Mouse (Mus musculus): ENCODE measurements at regions not wholly inside any gene's neighbourhood (a gene's known extent, or its start where the extent isn't known, plus 50 kb on each side); places are given as distances from the start of the nearest gene placed in this dataset.

- H3K9me3 ChIP-seq (replicated peaks; ENCODE audit: insufficient read depth, low read length): no peaks in the 10 kb centered on the region
- DNase-seq (ENCODE audit: low read depth, low spot score): no peak
- no peaks in the 10 kb centered on the region for H3K79me2 ChIP-seq (ENCODE audit: control insufficient read depth, insufficient read depth, low read length, poor library complexity)
- H3K27ac ChIP-seq (ENCODE audit: control insufficient read depth, low read depth, low read length): no peak overlapping the region
- TF ChIP-seq SMC3 (IDR thresholded peaks at IDR 0.05; ENCODE audit: low read depth, low read length) (no peak), USF1 (IDR thresholded peaks at IDR 0.05; ENCODE audit: low read depth, low read length) (no peak), POLR2AphosphoS2 (IDR thresholded peaks at IDR 0.05; ENCODE audit: low read length) (no peak), POLR2AphosphoS5 (IDR thresholded peaks at IDR 0.05; ENCODE audit: borderline replicate concordance, low read depth, low read length) (no peak), NELFE (IDR thresholded peaks at IDR 0.05; ENCODE audit: low read depth, low read length) (no peak), ZMIZ1 (IDR thresholded peaks at IDR 0.05; ENCODE audit: low read depth, low read length) (no peak), TCF12 (IDR thresholded peaks at IDR 0.05; ENCODE audit: low read depth, low read length) (no peak), BHLHE40 (IDR thresholded peaks at IDR 0.05; ENCODE audit: borderline replicate concordance, low read depth, low read length) (no peak), MYB (IDR thresholded peaks at IDR 0.05; ENCODE audit: low read depth, low read length) (no peak), UBTF (IDR thresholded peaks at IDR 0.05; ENCODE audit: borderline replicate concordance, insufficient read depth, low read depth, low read length) (no peak), GABPA (IDR thresholded peaks at IDR 0.05; ENCODE audit: low read depth, low read length) (no peak), TAL1 (IDR thresholded peaks at IDR 0.05; ENCODE audit: low read length) (no peak), ELF1 (IDR thresholded peaks at IDR 0.05; ENCODE audit: low read depth, low read length) (no peak), E2F4 (IDR thresholded peaks at IDR 0.05; ENCODE audit: borderline replicate concordance, low read depth, low read length) (no peak), HCFC1 (IDR thresholded peaks at IDR 0.05; ENCODE audit: low read depth, low read length) (no peak), MEF2A (IDR thresholded peaks at IDR 0.05; ENCODE audit: extremely low read depth, insufficient replicate concordance, low read depth, low read length, poor library complexity, severe bottlenecking) (no peak)
- no peak overlapping the region for H3K4me3 ChIP-seq (ENCODE audit: control insufficient read depth in 1 of 2, insufficient read depth in 1 of 2, low read depth in 2 of 2, low read length in 2 of 2)
- H3K9ac ChIP-seq (ENCODE audit: control insufficient read depth, low read depth, low read length, poor library complexity, severe bottlenecking): no peak overlapping the region
- H3K4me1 ChIP-seq (ENCODE audit: control insufficient read depth in 1 of 2, insufficient read depth in 2 of 2, low read length in 2 of 2): no peaks in the 10 kb centered on the region
- H3K27me3 ChIP-seq (ENCODE audit: control insufficient read depth in 1 of 2, insufficient read depth in 2 of 2, low read length in 2 of 2): no peaks in the 10 kb centered on the region; a peak in 2 of 4 replicates
- H3K36me3 ChIP-seq (ENCODE audit: control insufficient read depth in 1 of 2, insufficient read depth in 2 of 2, low read length in 2 of 2): no peaks in the 10 kb centered on the region
Observed at GRCm38 (mm10) chr4:33855112-33855511, 69.3 kb upstream of the Cnr1 start.

GRCm38 (mm10) chr4:33867126-33867525 is 57.3 kb upstream of the Cnr1 start:
- Histone ChIP-seq H3K4me3 (ENCODE audit: control insufficient read depth in 1 of 2, insufficient read depth in 1 of 2, low read depth in 2 of 2, low read length in 2 of 2) (no peak overlapping the region), H3K27me3 (ENCODE audit: control insufficient read depth in 1 of 2, insufficient read depth in 2 of 2, low read length in 2 of 2) (no peaks in the 10 kb centered on the region), H3K27ac (ENCODE audit: control insufficient read depth, low read depth, low read length) (no peak overlapping the region), H3K9ac (ENCODE audit: control insufficient read depth, low read depth, low read length, poor library complexity, severe bottlenecking) (no peak overlapping the region), H3K36me3 (ENCODE audit: control insufficient read depth in 1 of 2, insufficient read depth in 2 of 2, low read length in 2 of 2) (no peaks in the 10 kb centered on the region), H3K79me2 (ENCODE audit: control insufficient read depth, insufficient read depth, low read length, poor library complexity) (no peaks in the 10 kb centered on the region), H3K4me1 (ENCODE audit: control insufficient read depth in 1 of 2, insufficient read depth in 2 of 2, low read length in 2 of 2) (no peaks in the 10 kb centered on the region), H3K9me3 (replicated peaks; ENCODE audit: insufficient read depth, low read length) (no peaks in the 10 kb centered on the region)
- no peak for DNase-seq (ENCODE audit: low read depth, low spot score)
- no peak for TF ChIP-seq MYB (IDR thresholded peaks at IDR 0.05; ENCODE audit: low read depth, low read length)
- no peak for TF ChIP-seq GATA1 (IDR thresholded peaks at IDR 0.05; ENCODE audit: low read depth, low read length)
- TF ChIP-seq JUND (IDR thresholded peaks at IDR 0.05; ENCODE audit: low read depth, low read length): no peak
- TF ChIP-seq MEF2A (IDR thresholded peaks at IDR 0.05; ENCODE audit: extremely low read depth, insufficient replicate concordance, low read depth, low read length, poor library complexity, severe bottlenecking): no peak
- no peak for TF ChIP-seq USF2 (IDR thresholded peaks at IDR 0.05; ENCODE audit: borderline replicate concordance in 1 of 2, insufficient read depth in 1 of 2, low read depth in 1 of 2, low read length in 2 of 2)
- no peak for TF ChIP-seq POLR2AphosphoS2 (IDR thresholded peaks at IDR 0.05; ENCODE audit: low read length)
- TF ChIP-seq CTCF (IDR thresholded peaks at IDR 0.05 in 2 of 3, conservative IDR thresholded peaks at IDR 0.05 in 1 of 3; ENCODE audit: control insufficient read depth in 1 of 3, insufficient read depth in 1 of 3, low read depth in 2 of 3, low read length in 3 of 3, poor library complexity in 1 of 3, severe bottlenecking in 1 of 3): no peak
- TF ChIP-seq MAZ (IDR thresholded peaks at IDR 0.05; ENCODE audit: low read depth, low read length): no peak
- no peak for TF ChIP-seq ETS1 (IDR thresholded peaks at IDR 0.05; ENCODE audit: low read depth, low read length)
- no peak for TF ChIP-seq TCF12 (IDR thresholded peaks at IDR 0.05; ENCODE audit: low read depth, low read length)
